Mouse (Mus musculus) ovary, adult 18-20 months (tissue): Measurements from ENCODE around the gene Kcnk2.

Experiments
- DNase-seq: peaks from one replicate; pipeline ENCODE4 v3.0.0; 2022; ENCODE audit warnings: low spot score, mixed read lengths

Kcnk2 gene

DNA sequence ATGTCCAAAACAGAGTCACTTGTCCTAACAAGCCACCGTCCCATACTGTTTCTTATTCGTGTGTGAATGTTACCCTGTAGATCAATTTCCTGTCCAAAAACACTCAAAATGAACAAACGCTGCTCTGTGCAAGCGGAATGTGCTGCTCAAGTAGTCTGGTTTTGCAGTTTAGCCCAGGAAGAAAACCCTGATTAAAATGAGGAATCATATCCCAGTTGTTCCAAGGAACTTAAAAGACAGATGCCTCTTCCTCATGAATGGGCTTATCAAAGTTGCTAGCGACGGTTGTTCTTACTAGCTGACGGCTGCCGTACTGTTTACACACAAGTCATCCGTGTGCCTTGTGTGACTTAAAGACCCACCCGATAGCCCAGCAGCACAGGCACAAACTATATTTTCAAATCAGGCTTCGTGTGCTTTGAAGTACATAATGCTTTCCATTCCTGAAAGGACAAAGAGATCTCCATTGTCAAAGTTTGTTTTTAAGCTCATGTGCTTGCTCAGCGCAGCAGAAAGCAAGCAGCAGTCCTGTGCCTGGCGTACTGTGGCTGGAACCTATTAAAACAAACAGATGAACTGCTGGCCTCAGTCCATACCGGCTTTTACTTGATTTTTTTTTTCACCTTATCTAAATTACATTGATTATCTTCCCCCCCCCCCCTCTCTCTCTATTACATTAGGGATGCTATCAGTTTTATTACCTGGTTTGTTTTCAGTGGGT lies at the start of gene Kcnk2:
Gene Kcnk2, minus strand, starts transcription at position 51 of the 721 bp plus-strand sequence.
- DNase-seq, result no peak

DNA sequence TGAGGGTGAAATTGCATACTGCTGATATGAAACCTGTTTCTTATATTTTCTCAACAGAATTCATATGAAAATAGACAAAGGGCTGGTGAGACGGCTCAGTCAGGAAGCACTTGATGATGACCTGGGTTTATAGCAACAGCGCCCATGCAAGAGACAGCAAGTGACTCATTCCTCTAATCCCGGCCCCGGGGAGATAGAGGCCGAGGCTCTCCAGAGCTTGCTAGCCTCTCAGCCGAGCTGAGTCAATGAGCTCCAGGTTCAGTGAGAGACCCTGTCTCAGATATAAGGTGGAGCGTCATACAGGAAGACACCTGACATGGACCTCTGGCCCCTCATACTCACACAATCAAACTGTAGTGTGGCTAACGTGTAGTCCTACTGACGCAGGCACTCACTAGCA lies 38.7 kb upstream of the Kcnk2 start:
- DNase-seq, result no peak

DNA sequence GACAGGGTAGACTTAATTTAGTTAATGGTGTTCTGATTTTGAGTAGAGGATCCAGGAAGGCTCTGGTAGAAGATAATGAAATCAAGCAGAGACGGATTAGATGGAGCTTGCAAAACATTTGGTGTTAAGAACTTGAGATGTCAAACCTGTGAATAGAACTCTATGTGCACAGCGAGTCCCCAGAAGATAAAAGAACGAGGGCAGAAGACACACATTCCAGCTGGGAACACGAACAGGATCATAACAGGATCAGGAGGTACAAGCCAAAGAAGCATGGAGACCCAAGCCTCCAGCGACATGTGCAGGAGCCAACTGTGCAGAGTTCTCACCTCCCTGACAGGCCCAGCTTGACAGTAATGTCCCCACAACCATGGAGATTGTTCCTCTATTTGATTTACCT lies 35.1 kb upstream of the Kcnk2 start:
- no peak for DNase-seq

DNA sequence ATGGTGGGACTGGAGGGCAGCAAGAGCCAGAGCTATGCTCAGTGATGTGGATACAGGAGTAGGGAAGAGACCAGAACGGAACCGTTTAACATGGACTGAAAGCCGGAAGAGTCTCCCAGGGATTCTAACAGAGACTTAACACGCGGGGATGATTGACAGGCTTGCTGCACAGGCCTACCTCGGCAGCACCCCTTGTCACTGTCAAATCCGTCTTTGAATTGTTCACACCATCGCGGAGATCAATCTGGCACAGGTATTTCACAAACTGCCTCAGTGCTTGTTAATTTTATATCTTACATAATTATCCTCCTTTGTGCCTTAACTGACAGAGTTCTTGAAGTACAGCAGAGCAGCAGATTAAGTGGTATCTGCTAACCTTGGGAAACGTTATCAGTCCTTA lies 33.4 kb upstream of the Kcnk2 start:
- no peak for DNase-seq

DNA sequence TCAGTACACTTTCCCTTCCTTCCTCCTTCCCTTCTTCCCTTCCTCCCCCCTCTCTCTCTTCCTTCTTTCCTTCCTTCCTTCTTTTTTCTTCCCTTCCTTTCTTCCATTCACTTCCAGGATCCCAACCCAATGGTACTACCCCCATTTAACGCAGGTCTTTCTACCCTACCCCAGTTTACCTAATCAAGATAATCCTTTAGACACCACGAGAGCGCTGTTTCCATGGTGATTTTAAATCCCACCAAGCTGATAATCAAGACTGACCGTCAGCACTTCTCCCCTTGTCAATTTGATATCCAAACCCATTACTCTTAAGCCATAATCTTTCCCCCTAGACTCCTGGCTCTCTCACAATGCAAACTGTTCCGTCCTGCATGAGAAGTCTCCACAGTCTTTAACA lies 29.4 kb upstream of the Kcnk2 start:
- DNase-seq, result no peak

DNA sequence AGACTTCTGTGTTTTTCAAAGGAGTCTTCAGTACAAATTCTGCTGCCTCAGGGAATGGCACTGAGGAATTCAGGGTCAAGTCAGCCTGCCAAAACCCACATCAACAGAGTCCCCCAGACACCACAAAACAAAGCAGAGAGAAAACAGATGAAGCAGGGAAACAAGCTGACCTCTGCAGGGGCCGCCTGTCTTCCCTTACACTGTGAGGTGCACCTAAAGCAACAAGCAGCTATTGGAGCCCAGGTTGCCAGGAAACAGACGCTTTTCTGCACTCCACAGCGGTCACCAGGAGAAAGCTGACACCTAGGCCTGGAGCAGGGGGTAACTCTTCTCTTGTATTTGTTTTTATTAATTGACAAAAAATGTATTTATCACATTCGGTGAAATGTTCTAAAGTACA lies 28.5 kb upstream of the Kcnk2 start:
- peak; percentile 70 for DNase-seq

DNA sequence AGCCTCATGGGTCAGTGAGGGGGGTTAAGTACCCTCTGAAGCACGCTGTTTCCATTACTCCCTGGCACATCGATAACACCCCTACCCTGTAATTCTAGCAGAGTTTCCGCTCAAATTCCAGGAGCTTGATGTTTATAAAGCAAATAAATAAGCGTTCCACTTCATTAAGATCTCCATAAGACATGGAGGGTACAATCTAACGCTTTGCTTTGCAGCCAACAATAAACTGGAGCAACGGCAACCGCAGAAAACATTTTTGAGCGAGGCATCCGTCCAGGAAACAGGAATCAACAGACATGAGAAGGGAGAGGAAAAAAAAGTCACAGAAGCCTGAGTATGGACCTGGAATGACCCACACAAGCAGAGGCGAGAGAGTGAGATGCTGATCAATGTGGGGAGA lies 27.5 kb upstream of the Kcnk2 start:
- DNase-seq, result no peak

DNA sequence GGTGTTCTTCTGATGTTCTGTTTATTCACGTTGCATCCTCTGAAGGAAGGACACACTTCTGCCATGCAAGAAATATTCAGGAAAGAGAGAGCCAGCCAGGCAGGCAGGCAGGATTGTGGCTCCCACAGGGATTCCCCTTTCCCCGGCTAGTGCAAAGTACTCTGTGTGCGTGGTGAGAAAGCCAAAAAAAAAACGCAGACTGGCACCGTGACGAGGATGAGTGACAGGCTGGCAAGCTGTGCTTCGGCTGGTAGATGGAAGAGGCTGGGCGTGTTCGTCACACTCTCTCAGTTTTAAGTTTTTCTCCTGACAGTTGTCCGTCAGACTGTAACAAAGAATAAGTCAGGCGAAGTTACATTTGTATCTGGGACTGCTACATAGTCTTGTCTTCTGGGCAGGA lies 24.2 kb upstream of the Kcnk2 start:
- no peak for DNase-seq

DNA sequence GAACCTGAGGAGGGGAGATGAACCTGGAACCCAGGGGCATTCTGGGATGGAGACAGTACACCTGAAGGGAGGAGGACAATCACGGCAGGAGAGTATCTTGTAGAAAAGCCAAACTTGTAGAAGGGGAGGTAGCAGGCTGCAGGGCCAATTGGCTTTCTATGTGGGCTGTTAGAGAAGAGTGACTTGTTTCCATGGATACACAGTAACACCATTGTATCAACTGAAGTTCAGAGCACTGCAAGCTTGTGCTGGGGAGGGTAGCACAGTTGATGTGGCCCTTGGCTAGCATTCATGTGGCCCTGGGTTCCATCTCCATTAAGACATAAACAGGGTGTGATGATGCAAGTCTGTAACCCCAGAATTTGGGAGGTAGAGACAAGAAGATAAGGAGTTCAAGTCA lies 17.8 kb upstream of the Kcnk2 start:
- DNase-seq, result no peak

DNA sequence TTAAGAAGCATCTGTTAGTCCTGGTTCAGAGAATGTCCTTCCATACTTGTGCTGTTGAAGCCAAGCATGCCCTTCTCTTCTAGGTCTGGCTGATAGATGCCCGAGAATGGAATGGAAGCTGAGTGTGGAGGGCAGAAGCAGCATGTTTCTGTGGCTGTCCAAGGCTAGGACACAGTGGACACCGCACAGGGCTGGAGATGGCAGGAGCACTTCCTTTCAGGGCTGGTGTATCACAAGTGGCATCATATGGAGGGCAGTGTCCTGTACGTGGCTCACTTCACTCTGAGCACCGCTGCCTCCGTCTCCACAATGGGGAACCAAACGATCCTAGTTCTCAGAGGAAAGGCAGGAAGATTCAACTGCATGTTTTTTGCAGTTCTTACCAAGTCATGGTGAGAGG lies 7.8 kb upstream of the Kcnk2 start:
- no peak for DNase-seq

DNA sequence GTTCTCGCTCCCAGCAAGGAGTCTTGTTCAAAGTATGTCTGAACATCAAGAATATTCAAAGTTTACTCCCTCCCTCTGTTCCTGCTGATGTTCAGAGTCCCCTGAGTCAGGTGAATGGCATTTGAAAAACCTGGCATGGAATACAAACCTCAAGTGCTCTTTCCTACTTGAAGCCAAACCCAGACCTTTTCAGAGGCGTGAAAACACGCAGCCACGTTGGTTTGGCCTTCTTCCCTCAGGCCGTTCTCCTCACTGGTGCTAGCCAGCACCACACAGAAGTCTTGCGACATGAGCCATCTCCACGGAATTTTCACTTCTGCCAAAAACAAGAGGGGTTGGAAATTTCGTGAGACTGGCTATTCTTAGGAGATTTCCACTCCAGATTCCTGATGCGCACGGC lies 3.1 kb upstream of the Kcnk2 start:
- no peak for DNase-seq

DNA sequence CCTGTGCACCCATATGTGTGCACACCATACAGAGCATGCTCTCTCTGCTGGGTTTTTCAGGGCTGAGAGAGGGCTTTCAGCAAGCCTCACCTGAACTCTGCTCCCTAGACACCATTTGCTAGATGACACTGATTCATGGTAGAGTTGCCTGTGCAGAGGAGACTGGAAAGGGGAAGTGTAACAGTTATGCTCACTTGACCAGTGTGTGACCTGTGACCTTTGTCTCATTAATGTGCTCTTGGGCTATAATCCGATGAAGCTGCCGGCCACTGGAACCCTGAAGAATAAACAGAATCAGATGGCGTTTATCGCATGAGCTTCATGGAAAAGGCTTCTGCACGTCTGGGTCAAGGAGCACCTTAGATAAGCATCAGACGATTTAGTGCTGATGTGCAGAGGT lies 1.5 kb upstream of the Kcnk2 start:
- DNase-seq, result no peak

DNA sequence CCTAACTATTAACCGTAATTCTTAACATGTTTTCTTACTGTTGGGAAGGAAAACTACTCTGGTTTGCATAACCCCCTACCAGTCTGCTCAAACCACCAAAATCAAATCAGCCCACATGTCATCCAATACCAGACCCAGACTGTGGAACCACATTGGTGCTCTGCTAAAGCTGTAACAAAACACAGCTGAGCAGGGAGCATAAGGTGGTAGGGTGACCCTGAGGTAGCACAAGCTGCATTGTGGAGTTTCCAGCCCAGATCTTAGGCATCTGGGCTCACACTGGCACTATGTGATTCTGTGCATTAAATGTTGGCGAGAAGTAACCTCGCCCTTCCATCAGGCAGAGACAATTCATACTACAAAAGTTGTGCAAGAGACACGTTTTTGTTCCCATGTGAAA lies 1.1 kb upstream of the Kcnk2 start:
- DNase-seq, result no peak

DNA sequence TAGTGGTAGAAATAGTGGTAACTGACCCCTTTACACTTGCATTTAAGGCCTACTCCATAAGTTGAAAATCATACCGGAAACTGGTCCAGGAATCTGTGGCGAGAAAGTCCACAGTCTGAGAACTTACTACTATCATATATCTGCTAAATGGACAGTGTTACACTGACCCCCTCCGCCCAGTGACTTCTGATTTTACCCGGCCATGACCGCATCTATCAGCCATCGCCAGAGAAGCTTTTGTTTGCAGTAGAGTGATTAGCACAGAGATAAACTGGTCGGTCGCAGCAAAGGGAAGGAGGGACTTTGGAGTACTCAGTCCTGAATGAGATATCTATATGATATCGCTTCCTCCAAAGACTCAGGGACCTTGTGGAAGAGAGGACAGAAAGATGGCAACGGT lies 15.2 kb downstream of the Kcnk2 start:
- no peak for DNase-seq

DNA sequence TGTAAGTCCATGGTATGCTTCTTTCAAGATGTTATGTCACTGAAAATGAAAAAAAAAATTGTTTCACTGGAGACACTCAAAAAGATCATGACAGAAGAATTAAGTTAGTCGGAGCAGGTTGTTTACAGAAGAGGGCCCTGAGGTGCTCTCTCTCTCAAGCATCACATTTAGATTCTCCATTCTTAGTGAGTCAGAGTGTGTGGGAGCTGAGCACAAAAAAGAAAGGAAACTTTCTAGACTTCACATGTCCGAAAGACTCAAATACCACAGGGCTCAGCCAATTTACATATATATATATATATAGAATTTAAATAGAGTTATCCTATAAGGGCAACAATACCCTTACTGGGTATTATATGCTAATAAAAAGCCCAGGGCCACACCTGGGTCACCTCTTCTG lies 15.9 kb downstream of the Kcnk2 start:
- no peak for DNase-seq

DNA sequence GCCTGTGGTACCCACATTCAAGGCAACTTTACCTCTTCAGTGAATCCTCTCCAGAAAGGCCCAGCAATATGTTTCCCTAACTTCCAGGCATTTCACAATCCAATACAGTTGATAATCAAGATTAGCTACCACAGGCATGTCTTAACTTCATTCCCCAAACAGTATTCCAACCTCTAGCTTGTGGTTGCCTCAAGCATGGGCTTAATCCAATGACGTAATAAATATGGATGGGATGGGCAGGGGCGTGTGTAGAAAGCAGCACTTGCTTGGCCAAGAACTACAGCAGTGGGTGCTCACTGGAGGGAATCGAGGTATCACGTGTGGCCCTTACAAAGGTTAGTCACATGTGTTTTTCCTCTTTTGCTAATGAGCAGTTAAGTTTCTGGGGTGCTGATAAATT lies 34.4 kb downstream of the Kcnk2 start:
- no peak for DNase-seq

DNA sequence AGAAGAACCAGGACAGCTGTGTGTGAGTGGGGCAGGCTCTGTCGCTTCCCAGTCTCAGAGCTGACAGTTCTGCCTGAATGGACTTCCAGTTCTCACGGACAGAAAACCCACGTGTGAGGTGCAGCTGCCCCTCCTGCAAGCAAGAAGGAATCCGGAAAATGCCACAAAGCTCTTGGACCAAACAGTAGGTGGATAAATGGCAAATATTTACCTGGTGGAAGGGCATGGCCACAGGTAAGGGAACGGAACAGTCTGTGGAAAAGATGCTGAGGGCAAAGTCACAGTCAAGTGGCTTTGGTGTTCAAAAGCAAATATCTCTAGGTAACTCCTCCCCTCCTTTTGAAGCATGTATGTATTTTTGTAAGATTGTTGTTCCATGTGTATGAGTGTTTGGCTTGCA lies 37.9 kb downstream of the Kcnk2 start:
- no peak for DNase-seq

DNA sequence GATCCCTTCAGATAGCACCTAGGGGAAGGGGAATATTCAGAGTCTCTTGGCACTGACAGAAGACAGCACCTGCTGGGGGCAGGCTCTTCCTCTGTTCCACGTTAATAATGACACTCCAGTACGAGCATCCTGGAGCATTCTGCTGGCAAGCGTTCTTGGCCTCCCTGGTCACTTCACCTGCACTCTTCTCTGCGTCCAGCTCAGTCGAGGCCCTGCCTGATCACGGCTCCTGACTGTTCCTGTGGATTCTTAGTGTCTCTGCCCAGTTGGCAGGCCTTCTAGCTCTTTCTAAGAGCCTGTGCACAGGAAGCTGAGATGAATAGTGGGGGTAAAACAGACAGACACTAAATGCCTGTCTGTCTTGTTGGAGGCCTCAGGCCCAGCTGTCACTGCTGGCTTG lies 39.5 kb downstream of the Kcnk2 start:
- no peak for DNase-seq

DNA sequence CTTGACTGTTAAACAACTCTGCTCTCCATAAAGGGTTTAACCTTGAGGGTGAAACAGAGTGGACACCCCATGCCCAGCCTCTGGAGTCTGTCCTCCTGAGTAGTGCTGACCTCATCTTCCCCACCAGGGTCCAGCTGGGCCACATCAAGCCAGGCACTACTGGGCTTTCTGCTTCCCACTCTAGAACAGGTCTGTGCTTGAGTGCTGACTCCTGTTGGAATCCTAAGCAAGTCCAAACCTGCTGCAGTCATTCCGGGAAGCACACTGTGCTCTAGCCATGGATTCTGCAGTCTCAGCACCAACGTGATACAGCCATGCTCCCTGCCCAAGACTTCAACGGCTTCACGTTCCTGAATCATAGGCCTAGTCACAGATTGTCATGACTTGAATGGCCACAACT lies 42.4 kb downstream of the Kcnk2 start:
- no peak for DNase-seq

DNA sequence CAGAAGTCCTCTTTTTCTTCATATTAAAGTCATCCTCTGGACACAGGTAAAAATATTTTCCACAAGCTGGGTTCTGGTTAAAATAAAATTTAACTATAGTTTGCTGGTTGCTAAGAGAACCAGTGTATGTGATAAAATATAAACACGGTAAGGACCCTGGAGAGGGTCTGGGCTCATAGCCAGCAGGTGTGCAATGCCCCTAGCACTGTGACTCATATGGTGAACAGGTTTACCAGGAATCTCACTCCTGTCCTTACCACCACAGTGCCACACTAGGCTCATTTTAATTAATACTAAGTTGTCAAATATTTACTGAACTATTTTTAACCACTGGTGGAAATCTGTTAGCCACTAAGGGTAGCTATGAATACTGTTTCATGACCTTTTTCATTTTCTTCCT lies 48.2 kb downstream of the Kcnk2 start:
- no peak for DNase-seq

DNA sequence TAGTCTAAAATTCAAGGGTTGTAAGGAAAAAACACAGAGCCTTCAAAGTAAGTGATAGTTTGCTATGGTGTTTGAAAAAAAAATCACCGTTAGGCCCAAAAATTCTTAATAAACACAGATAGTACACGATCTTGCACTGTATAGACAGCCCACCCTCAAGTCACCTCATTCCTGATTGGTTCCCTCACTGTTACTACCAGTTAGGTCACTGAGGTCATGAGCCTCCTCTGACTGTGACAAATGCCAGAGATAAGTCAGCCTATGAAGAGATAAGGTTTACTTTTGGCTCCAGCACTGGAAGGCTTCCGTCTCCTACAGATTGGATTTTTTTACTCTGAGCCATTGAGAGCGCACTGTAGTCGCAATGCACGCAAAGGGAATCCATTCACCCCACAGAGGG lies 50.3 kb downstream of the Kcnk2 start:
- no peak for DNase-seq

DNA sequence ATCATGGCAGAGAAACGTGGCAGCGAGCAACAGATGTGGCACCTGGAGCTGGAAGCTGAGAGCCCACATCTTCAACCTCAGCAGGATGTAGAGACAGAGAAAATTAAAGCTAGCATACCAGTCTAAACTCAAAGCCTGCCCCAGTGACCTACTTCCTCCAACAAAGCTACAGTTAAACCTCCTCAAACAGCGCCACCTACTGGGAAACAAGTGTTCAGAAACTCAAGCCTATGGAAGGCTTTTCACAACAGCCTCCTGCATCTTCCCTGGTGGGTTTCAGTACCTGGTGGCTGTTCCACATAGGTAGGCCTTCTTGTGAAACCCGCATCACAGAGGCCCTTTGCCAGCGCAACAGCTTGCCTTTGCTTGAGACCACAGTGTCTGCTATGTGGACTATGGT lies 52.9 kb downstream of the Kcnk2 start:
- no peak for DNase-seq

DNA sequence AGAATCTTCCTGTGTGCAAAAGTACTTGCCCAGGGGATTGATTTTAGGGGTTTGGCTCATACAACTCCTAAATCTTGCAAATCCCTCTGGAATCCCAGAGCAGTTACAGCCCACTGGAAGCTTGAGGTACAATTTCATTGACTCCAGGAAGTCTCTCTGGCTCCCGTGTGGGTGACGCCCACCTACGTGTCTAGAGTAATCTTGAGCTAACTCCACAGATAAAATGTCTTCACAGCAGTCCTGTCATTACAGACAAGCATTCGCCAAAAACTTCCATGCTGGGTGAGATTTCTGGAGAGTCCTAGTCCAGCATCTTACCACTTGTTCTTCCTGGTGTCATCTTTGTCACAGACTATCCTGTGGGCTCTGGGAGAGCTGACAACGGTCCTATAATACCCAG lies 56.9 kb downstream of the Kcnk2 start:
- no peak for DNase-seq

DNA sequence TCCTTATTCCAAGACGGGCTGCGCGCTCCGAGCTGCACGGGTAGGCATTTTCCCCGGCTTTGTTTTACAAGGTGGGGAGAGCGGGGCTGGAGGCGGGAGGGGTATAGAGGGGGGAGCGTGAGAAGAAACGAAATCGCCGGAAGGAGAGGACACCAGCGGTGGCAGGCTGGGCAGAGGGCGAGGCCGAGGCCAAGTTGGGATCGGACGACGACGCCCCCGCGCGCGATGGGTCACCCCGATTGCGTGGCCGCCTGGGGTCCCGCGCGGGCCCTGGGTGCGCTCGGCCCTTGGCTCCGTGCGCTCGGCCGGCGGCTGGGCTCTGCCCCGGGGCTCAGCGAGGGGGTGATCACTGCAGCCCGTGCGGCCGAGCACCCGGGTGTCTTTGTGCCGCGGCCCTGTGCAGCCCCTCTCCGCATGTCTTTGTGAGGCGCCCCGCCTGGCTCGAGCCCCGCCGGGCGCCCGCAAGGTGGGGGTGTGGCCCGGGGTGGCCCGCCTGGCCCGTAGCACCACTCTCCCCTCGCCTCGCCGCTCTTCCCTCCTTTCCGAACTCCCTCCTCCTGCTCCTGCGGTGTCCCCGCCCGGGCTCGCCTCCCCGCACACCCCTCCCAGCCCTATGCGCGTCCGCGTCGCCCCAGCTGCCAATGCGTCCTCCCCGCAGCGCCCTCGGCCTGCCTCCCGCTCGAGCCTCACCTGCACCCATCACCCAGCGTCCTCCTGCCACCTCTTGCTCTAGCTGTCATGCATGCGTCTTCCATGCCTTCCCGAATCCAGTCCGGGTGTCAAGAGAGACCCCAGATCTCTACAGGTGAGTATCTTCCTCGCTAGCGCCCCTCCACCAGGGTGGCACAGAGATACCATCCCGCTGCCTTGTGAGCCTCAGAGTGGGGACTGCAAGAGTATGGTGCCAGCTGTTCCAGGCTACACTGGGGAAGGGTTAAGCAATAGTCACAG lies 58.5 kb downstream of the Kcnk2 start:
- DNase-seq, result peak; percentile 15
